Mouse (Mus musculus): ENCODE measurements around the gene Yars2. TPM values are rescaled to one million over a fixed set of nuclear protein-coding genes. Genes with fewer than 3 reads are reported as not detected.
"Not testable (repeated sequence)": the region's sequence is repeated elsewhere in the genome, so short reads cannot be mapped to it uniquely, and the experiment has no call there.

Yars2 gene
- polyA plus RNA-seq, 1 experiment from 2014 or later, result 46.7 TPM

GRCm38 (mm10) chr16:16303888-16304287, 1.1 kb downstream of the Yars2 start:
- WGBS, result 19% methylated on average over 7 of the region's 7 CpGs
- H3K9me3 ChIP-seq, result no peaks in the 10 kb centered on the region
- no peak overlapping the region for H3K27ac ChIP-seq
- peak overlapping the region; percentile 70 for H3K4me2 ChIP-seq
- H3K4me1 ChIP-seq (replicated peaks), result peaks cover 11% of the 10 kb centered on the region
- H3K4me3 ChIP-seq (replicated peaks), result peak overlapping the region; percentile 93
- H3K36me3 ChIP-seq, result peaks cover 21% of the 10 kb centered on the region
- H3K27me3 ChIP-seq, result no peaks in the 10 kb centered on the region
- no peak for ATAC-seq (ENCODE audit: insufficient number of reproducible peaks, insufficient read depth, low FRiP score, low TSS enrichment, low read depth)
- peak overlapping the region; percentile 85 for H3K9ac ChIP-seq (replicated peaks)

- Histone ChIP-seq H3K4me3 (replicated peaks) (no peak overlapping the region), H3K27ac (no peak overlapping the region), H3K27me3 (no peaks in the 10 kb centered on the region), H3K9ac (replicated peaks) (no peak overlapping the region), H3K9me3 (no peaks in the 10 kb centered on the region), H3K4me2 (no peak overlapping the region), H3K36me3 (peaks cover 78% of the 10 kb centered on the region), H3K4me1 (replicated peaks) (no peaks in the 10 kb centered on the region)
- 83% methylated on average over 5 of the region's 5 CpGs for WGBS
- ATAC-seq (ENCODE audit: insufficient number of reproducible peaks, insufficient read depth, low FRiP score, low TSS enrichment, low read depth), result peak; percentile 37; the same call in 1 of the 2 replicates
These were observed 8.6 kb downstream of the Yars2 start for GRCm38 (mm10) chr16:16311319-16311718.

GRCm38 (mm10) chr16:16325775-16326336, 23.1 kb downstream of the Yars2 start:
- Histone ChIP-seq H3K4me1 (replicated peaks) (no peaks in the 10 kb centered on the region), H3K36me3 (peaks cover 44% of the 10 kb centered on the region), H3K4me3 (replicated peaks) (no peak overlapping the region), H3K4me2 (no peak overlapping the region), H3K27ac (no peak overlapping the region), H3K27me3 (no peaks in the 10 kb centered on the region), H3K9ac (replicated peaks) (no peak overlapping the region), H3K9me3 (no peaks in the 10 kb centered on the region)
- ATAC-seq (ENCODE audit: insufficient number of reproducible peaks, insufficient read depth, low FRiP score, low TSS enrichment, low read depth), result no peak
- WGBS, result 85% methylated on average over 5 of the region's 5 CpGs

- Histone ChIP-seq H3K27me3 (no peaks in the 10 kb centered on the region), H3K4me3 (replicated peaks) (no peak overlapping the region), H3K4me1 (replicated peaks) (no peaks in the 10 kb centered on the region), H3K9me3 (no peaks in the 10 kb centered on the region), H3K9ac (replicated peaks) (no peak overlapping the region), H3K36me3 (peaks cover 11% of the 10 kb centered on the region; the same call in 1 of the 2 replicates), H3K4me2 (no peak overlapping the region), H3K27ac (no peak overlapping the region)
- 90% methylated on average over 5 of the region's 5 CpGs for WGBS
- ATAC-seq (ENCODE audit: insufficient number of reproducible peaks, insufficient read depth, low FRiP score, low TSS enrichment, low read depth), result no peak
These were observed 43.7 kb downstream of the Yars2 start for GRCm38 (mm10) chr16:16346420-16346819.

- H3K27ac ChIP-seq, result no peak overlapping the region
- H3K9me3 ChIP-seq, result no peaks in the 10 kb centered on the region
- peak overlapping the region; percentile 91 for H3K4me3 ChIP-seq (replicated peaks)
- ATAC-seq (ENCODE audit: insufficient number of reproducible peaks, insufficient read depth, low FRiP score, low TSS enrichment, low read depth), result no peak
- H3K4me1 ChIP-seq (replicated peaks), result peaks cover 7% of the 10 kb centered on the region
- peak overlapping the region; percentile 72 for H3K4me2 ChIP-seq
- no peaks in the 10 kb centered on the region for H3K27me3 ChIP-seq
- H3K36me3 ChIP-seq, result peaks cover 6% of the 10 kb centered on the region; the same call in 1 of the 2 replicates
- H3K9ac ChIP-seq (replicated peaks), result peak overlapping the region; percentile 94
- WGBS, result 14% methylated on average over 6 of the region's 6 CpGs
These were observed 55.1 kb downstream of the Yars2 start for GRCm38 (mm10) chr16:16357908-16358307.

GRCm38 (mm10) chr16:16358481-16359100, 55.8 kb downstream of the Yars2 start, which contains the start of gene Dnm1l:
Dnm1l (minus strand) TSS chr16:16358959.
- H3K9me3 ChIP-seq, result no peaks in the 10 kb centered on the region
- H3K4me2 ChIP-seq, result peak within 1 kb of the TSS; percentile 72
- peaks cover 7% of the 10 kb centered on the region for H3K4me1 ChIP-seq (replicated peaks)
- peak; percentile 100 for ATAC-seq (ENCODE audit: insufficient number of reproducible peaks, insufficient read depth, low FRiP score, low TSS enrichment, low read depth)
- H3K9ac ChIP-seq (replicated peaks), result peak within 1 kb of the TSS; percentile 94
- H3K36me3 ChIP-seq, result 0 out of 2 replicates have a peak, but pooled peaks cover 2% of the 10 kb centered on the region
- H3K27ac ChIP-seq, result peak within 1 kb of the TSS; percentile 90
- peak within 1 kb of the TSS; percentile 91 for H3K4me3 ChIP-seq (replicated peaks)
- H3K27me3 ChIP-seq, result no peaks in the 10 kb centered on the region
- WGBS, result under 1% methylated on average over 54 of the region's 55 CpGs

GRCm38 (mm10) chr16:16359101-16359482, 56.3 kb downstream of the Yars2 start:
- Histone ChIP-seq H3K4me2 (peak overlapping the region; percentile 72), H3K9ac (replicated peaks) (peak overlapping the region; percentile 94; the same call in 1 of the 2 replicates), H3K4me3 (replicated peaks) (peak overlapping the region; percentile 91)
- not testable (repeated sequence) for H3K27ac ChIP-seq; H3K9me3 ChIP-seq; H3K27me3 ChIP-seq; H3K36me3 ChIP-seq; H3K4me1 ChIP-seq (replicated peaks)
- ATAC-seq (ENCODE audit: insufficient number of reproducible peaks, insufficient read depth, low FRiP score, low TSS enrichment, low read depth), result peak; percentile 73
- 60% methylated on average over 9 of the region's 9 CpGs for WGBS

Other genes with a start within 250 kb of the Yars2 start
- 1.4 and 1.5 TPM in 2 replicates for gene Pkp2, start 89.6 kb upstream of the Yars2 start, polyA plus RNA-seq (2016; fragmentation: Nextera tagmentation; extraction: Ambion mirVana)
- gene Dnm1l, start 56.0 kb downstream of the Yars2 start, polyA plus RNA-seq (2016; fragmentation: Nextera tagmentation; extraction: Ambion mirVana), result 60.5 and 64.2 TPM in 2 replicates

All from limb, embryonic 12.5 days (tissue).